Mouse (Mus musculus): ENCODE data around the gene Bap1. TPM values are rescaled to one million over a fixed set of nuclear protein-coding genes. Genes with fewer than 3 reads are reported as not detected.
A peak's percentile ranks its signal among the peaks of the same experiment; 100 is the strongest.

Gene Bap1
- total RNA-seq, 2 experiments from 2014 or later: 42.4 to 45.3 TPM

DNA sequence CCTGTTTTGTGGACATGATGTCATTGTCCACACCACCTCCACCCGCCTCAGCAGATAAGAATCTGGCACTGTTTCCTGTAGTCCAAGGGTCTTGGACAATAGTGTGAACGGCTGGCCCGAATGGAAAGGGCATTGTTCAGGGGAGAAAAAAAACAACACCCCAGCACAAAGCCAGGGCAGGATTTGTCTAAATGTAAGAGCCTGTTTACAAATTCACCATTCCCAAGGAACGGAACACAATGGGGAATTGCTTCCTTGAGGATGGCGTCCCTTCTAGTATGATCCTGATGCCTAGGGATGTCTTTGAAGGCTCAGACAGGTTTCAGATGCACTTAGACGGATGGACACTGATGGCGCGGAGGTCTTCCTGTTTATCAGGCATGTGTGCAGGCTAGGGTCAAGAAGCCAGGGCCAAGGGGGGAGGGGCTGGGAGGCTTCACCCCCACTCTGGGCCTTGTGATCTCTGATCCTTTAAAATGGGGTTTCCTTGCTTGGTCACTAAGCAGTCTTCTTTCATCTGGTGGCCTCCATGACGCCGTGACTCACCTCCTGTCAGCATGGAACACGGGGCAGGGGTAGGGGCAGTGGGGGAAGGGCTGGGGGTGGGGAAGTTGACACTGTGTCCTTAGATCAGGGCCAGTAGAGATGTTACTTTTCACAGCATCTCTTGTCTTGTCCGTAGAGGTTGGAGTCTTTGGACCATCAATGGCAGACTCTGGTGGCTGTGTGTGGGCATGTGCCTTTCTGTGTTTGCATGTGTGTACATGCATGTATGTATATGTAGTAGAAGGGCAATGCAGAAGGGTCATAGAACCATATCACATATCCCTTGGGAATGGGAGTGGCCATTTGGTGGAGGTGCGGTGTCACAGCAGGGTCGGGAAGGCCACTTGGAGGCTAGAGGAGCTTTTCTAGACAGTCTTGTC lies 17.9 kb upstream of the Bap1 start:
- DNase-seq: peak; percentile 47 to 79

DNA sequence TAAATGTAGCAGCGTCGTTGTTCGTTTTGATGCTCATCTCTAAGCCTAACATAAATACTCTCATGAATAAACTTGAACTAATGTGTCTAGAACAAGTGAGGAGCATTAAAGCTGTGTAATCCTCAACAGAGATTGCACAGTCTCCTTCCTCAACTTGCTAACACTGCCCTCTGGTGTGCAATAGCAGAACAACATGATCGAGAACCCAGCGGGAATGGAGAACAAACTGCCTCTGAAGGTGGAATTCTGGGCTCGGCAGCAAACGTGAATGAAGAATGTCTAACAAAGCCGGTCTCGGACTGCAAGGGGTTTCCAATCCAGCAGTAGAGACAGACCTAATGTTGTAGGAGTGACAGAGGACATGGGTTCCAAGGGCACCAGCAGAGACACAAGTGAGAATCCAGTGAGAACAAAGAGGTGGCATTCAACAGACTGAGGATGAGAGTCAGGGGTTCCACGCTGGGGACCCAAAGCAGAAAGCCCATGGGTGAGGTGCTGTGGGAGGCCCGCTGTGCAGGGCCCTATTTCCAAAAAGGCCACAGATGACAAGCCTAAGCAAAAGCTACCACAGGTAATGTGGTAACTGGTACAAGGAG lies 17.2 kb upstream of the Bap1 start:
- peak; percentile 85 to 94 for DNase-seq

- peak; percentile 75 to 87 for DNase-seq
Observed at GRCm38 (mm10) chr14:31237101-31237882, 14.0 kb upstream of the Bap1 start.

DNA sequence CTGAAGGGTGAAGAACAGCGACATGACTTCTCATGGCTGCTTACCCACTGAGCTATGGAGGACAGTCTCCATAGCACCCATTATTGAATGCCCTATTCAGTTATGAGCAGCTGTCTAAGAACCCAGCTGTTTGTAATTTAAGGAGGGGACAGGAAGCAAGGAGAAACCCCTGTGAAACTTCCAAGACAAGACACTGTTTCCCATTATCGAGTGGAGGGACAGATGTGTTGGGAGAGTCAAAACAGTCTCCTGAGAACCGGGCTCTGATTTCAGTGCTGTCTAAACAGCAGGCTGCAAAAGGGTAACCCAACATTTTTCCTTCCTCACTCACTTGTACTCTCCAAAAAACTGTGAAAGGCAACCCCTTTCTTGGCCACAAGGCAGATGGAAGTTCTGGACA lies 10.7 kb upstream of the Bap1 start:
- no peak for DNase-seq

GRCm38 (mm10) chr14:31244777-31245176 lies 6.5 kb upstream of the Bap1 start:
- DNase-seq: no peak

- no peak for DNase-seq
Observed at GRCm38 (mm10) chr14:31245946-31246345, 5.3 kb upstream of the Bap1 start.

GRCm38 (mm10) chr14:31248396-31248795 lies 2.9 kb upstream of the Bap1 start:
- no peak for DNase-seq

DNA sequence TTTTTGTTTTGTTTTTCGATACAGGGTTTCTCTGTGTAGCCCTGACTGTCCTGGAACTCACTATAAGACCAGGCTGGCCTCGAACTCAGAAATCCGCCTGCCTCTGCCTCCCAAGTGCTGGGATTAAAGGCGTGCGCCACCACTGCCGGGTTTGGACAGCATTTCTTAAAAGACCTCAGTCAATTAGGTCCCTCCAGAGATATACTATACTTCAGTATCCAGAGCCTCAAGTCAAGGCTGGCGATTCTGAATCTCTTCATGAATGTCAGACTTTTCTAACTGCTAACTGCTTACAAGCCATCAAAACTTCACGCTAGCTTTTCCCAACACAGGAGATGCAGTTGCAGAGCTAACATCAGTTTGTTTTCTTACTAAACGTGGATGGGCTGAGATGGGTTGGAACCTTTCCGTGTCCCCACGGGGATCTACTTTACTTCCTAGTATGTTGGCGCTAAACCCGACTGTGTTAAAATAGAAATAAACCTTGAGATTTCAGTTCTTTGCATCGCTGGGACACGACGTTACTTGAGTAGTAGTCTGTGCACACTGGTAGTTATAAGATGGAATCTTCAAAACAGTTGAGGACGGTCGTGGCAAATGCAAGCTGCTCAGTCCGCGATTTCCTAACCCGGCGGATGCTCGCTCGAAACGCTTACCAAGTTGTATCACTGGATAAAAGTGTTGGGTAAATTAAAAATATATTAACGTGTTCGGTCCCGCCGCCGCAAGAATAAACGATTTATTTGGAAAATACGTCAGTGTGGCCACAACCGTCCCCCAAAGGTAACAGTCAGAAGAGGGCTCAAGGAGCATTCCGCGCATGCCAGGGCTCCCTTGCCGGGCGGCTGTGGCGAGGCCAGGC lies 797 bp upstream of the Bap1 start:
- DNase-seq: no peak

- DNase-seq: no peak
Observed at GRCm38 (mm10) chr14:31251626-31252025, 376 bp downstream of the Bap1 start.

GRCm38 (mm10) chr14:31252091-31252490 lies 841 bp downstream of the Bap1 start:
- DNase-seq: no peak

- DNase-seq: no peak
Observed at GRCm38 (mm10) chr14:31258476-31259050, 7.3 kb downstream of the Bap1 start.

- DNase-seq: no peak
Observed at GRCm38 (mm10) chr14:31260374-31260773, 9.1 kb downstream of the Bap1 start.

- DNase-seq: no peak
Observed at GRCm38 (mm10) chr14:31260932-31261331, 9.7 kb downstream of the Bap1 start.

GRCm38 (mm10) chr14:31267649-31268048 lies 16.4 kb downstream of the Bap1 start:
- no peak for DNase-seq

DNA sequence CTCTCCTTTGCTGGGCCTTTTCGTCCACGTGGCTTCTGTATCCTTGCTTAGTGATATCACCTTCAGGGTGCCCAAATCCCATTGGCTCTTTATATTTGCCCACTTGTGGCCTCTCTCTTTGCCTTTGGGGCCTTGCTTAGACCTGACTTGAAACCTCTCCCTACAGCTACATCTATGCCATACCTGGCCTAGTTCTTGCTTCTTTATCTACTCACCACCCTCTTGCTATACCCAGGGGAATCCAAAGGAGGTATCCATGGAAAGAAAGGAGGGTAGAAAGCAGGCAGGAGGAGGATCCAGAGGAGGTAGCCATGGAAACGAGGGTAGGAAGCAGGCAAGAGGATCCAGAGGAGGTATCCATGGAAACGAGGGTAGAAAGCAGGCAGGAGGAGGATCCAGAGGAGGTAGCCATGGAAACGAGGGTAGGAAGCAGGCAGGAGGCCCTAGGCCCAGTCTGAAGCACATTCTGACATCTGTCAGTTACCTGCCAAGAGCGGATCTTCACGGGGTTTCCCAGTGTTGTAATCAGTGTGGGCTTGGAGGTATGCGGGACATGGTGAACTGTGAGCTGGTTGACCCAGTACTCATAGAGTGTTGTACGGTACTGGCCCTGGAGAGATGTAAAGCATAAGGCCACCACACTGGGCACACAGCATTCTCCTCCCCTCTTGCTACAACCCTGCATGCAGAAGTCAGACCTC lies 17.2 kb downstream of the Bap1 start:
- DNase-seq: no peak

GRCm38 (mm10) chr14:31269456-31270100 lies 18.3 kb downstream of the Bap1 start:
- DNase-seq: no peak

- no peak for DNase-seq
Observed at GRCm38 (mm10) chr14:31271121-31271520, 19.9 kb downstream of the Bap1 start.

GRCm38 (mm10) chr14:31272164-31272563 lies 20.9 kb downstream of the Bap1 start:
- DNase-seq: peak; percentile 54 to 88

DNA sequence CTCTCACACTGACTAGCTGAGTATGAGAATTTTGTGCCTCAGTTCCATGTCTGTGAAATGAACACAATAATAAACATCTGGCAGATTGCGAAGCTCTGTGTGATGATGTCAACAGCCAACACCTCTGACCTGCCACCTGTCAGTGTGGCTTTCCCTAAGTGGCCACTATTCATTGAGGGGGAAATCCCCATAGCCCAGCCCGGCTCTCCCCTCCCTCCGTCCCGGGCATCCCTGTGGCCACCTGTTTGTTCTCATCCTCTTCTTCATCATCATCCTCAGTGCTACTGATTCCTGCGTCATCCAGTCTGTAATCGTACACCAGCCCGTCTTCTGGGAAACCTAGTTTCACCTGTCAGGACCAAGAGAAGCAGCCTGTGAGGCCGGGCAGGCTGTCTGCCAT lies 34.5 kb downstream of the Bap1 start:
- no peak for DNase-seq
